Mouse (Mus musculus) monocyte, adult 5-6 weeks (primary cell): ENCODE results near the gene Vps33b. TPM values are rescaled to one million over a fixed set of nuclear protein-coding genes. Genes with fewer than 3 reads are reported as not detected.
"Not testable (repeated sequence)": the region's sequence is repeated elsewhere in the genome, so short reads cannot be mapped to it uniquely, and the experiment has no call there.

ENCODE experiments used
- ATAC-seq: fragments of 153-309, 156-312 bp; replicated peaks from 2 replicates; pipeline ENCODE4 v1.8.0; 2017; ENCODE audit warnings: mild to moderate bottlenecking; ENCODE audit not compliant: low TSS enrichment, insufficient number of reproducible peaks, severe bottlenecking, poor library complexity, low FRiP score
- total RNA-seq: library from RNA; stranded (forward); fragments of 200-1000, 200-491, 200-594 nt; gene quantifications from 3 replicates; pipeline ENCODE4 v1.2.3, GENCODE M21; 2017

Vps33b gene
- total RNA-seq, 1 experiment from 2014 or later = 35.8 TPM

DNA sequence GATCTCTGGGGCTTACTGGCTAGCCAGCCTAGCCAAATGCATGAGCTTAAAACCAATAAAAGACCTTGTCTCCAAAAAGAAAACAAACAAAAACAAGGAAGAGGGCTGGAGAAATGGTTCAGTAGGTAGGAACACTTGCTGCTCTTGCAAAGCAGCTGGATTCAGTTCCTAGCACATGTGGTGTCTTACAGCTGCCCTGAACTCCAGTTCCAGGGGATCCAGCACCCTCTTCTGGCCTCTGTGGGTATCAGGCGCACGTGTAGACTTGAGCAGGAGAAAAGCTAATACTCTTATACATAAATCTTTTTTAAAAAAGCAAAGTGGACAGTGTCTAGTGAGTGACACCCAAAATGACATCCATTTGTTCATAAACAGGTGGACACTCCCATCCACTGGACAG lies 32.1 kb downstream of the Vps33b start:
- no peak for ATAC-seq

DNA sequence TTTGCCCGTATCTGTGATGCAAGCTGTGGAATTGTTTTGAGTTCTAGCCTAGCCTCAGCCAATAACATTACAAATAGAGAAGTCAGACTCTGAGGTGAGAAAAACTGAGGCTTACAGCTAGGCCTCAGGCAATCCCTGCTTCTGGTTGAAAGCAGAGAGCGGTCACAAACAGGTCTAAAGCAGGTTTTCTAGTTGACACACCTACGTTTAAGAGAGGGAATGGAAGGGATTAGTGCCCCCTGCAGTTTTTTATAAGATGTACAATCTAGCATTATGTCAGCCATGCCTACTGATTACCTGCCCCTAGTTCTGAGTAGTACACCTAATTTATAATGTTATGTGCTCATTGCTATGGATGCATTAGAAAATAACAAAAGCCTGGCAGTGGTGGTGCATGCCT lies 38.3 kb downstream of the Vps33b start:
- ATAC-seq = no peak

DNA sequence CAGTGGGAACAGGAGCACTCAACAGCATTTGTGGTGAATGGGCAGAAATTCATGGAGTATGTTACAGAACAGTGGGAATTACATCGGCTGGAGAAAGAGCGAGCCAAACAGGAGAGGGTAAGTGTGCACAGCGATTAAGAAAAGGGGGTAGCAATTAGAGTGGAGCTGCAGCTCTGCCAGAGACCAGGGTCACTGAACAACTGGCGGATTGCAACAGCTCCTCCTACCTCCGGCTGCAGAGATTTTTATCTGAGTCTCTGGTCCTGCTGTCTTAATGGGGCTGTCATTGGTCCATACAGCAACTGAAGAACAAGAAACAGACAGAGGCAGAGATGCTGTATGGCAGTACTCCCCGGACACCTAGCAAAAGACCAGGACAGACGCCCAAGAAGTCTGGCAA lies 41.3 kb downstream of the Vps33b start:
- ATAC-seq = no peak

DNA sequence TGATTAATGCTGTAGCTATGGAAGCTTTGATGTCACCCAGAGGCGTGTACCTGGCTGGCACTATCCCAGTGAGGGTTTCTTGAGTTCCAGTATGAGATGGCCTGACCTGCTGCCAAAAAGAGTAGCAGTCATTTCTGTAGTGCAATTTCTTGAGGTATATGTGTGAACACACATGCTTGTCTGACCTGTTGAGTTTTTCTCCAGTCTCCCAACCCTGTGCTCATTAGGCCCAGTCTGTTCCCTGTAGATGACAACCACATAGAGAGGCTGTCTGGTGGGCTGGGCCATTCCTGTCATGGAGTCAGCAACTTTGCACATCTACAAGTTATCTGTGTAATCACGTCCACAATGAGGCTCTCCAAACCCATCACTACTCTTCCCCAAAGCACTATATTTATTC lies 46.3 kb downstream of the Vps33b start:
- ATAC-seq = no peak

DNA sequence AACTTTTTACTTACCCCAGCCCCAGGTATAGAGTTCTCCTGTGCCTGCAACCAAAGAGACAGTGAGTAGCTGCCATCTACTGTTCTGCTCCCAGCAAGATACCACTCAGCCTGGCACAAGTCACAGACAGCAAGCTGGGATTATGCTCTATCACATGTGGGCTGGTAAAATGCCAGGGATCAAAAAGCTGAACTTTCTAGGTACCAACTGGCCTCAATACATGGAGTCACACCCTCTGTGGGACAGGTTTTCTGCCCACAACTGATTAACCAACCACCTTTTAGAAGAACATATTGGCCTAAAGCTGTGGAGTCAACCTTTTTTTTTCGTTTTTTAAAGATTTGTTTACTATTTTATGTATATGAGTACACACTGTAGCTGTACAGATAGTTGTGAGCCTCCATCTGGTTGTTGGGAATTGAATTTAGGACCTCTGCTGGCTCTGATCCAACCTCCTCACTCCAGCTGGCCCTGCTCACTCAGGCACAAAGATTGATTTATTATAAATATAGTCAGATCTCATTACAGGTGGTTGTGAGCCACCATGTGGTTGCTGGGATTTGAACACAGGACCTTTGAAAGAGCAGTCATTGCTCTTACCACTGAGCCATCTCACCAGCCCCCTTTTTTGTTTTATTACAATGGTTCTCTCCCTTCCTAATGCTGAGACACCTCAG lies 48.1 kb downstream of the Vps33b start:
- ATAC-seq = no peak

DNA sequence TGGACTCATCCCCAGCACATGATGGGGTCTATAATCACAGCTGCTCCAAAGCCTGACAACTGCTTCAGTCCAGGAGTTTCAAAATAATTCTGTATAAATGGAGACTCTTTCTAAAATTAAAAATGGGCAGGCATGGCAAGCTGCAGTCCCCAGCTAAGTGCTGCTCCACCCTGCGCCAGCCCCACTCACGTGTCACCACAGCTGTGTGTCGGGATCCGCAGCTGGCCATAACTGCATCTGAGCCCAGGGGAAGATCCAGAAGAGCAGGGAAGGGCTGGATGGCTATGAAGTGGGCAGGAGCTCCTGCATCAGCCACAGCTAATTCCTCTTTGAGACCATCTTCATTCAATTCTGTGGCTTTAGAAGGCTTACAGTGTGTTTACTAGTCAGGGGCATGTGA lies 49.2 kb downstream of the Vps33b start:
- no peak for ATAC-seq

DNA sequence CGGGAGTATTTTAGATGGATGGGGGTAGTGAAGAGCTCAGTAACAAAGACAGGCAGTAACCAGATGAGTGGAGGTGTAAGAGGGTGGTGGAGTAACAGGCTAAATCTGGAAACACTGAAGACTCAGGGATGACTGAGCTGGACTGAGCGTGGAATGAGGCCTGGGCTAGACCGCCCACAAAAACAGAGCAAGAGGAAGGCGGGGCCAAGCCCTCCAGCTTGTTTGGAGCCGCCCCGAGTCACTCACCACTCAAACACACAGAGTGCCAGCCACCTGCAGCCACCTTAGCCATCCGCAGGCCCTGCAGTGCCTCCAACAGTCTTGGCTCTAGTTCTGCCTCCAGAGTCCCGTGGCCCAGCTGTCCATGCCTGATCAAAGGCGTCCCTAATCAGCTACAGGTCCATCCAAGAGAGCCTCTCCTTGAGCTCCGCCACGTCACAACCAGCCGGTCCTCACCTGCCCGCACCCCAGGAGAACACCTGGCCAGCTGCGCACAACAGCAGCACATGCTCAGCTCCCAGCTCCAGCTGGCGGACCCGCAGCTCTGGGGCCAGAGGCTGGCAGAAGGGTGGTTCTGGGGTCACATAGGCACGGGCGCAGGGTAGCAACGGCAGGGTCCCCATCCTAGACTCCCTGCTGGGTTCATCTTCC lies 50.5 kb downstream of the Vps33b start:
- no peak for ATAC-seq

DNA sequence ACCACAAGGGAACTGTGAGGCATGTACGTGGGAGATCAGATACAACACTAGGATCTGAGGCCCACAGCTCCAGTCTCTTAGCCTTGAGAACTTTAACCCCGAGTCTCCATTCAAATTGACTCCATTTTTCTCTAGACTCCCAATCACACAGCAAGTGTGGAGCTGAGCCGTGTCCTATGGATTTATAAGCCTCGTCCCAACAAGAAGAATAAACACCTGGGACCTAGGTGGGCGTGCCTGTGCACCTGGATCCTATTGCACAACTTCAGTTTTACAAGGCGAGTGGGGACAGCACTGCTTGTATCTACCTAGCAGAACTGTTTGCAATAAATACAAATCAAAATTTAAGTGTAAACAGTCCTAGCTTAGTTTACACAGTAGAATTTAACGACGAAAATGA lies 53.9 kb downstream of the Vps33b start:
- ATAC-seq = no peak

DNA sequence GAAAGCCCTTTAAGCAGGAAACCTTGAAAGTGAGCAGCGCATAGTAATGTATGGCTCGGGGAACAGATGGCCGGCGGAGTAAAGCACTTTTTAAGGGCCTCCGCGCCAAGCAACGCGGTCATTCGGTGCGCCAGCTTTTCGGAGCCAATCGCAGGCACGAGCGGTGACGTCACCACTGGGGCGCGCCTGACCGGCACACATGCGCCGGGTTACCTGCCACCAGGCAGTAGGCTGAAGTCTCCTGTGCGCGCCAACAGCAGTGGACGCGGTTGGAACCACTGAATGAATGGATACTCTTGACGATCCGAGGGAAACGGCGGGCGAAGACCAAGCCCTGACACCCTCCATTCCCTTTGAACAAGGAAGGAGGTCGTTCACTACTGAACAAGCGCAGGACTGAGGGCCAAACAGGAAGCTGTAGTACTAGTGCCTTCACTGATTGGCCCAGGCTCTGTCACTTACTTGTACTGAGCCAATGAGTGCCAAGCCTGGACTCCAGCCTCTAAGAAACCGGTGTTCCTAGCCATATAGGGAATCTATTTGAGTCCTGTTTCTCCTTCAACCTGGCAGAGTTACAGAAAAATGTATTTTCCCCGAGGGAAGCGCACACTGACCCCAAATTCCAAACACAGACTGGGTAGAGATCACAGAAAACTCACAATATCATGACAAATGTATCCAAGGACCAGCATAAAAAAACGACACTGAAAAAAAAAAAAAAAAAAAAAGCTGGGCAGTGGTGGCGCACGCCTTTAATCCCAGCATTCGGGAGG lies 54.8 kb downstream of the Vps33b start, which contains the start of gene Rccd1:
Gene Rccd1 (minus strand): TSS at position 412 of the 773 bp plus-strand sequence.
- ATAC-seq = peak; percentile 91

DNA sequence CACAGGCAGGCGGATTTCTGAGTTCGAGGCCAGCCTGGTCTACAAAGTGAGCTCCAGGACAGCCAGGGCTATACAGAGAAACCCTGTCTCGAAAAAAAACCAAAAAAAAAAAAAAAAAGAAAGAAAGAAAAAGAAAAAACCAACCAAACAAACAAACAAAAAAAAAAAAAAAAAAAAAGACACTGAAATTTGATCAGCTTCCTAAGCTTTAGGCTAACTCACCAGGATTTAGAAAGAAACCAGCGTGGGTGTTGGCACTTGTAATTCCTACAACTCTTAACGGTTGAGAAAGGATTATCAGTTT lies 55.3 kb downstream of the Vps33b start:
- not testable (repeated sequence) for ATAC-seq

DNA sequence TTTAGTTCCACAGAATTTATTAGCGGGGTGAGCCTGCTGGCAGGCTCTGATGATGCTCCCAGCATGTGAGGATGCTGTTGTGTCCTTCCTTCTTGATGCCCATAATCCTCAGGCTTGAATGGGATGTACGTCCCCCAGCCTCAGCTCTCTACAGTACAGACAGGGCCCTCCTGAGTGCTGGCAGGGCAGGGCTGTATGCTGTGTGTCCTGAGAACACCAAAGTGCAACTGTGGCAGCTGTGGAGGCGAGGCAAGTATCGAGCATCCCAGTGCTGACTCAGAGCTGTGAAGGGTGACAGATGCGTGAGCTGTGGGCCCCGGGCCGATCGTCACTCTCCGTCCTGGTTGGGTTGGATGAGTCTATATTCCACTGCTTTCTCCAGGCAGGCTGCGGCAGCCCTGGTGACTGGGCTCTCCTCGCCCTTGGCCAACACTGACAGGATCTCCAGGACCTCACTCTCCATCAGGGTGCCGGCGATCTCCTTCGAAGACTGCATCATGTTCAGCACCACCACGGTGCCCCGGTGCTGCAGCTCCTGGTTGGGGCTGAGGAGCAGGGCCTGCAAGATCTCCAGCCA lies 55.9 kb downstream of the Vps33b start:
- ATAC-seq = no peak

DNA sequence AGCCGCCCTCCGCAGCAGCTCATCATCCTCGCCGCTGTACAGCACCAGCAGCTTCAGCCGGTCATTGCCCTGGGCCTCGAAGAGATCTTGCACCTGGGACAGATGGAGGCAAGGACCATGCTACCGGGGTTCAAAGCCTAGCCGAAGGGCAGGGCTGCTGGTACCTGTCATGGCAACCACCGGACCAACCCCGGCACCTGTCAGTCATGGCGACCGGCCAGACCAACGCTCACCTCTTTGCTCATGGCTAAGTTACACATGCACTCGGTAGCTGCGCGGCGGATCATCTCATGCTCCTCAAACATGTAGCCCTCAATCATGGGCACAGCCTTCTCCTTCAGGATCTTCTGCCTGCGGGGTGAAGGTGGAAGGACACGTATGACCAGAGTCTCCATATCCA lies 56.6 kb downstream of the Vps33b start:
- ATAC-seq = no peak

DNA sequence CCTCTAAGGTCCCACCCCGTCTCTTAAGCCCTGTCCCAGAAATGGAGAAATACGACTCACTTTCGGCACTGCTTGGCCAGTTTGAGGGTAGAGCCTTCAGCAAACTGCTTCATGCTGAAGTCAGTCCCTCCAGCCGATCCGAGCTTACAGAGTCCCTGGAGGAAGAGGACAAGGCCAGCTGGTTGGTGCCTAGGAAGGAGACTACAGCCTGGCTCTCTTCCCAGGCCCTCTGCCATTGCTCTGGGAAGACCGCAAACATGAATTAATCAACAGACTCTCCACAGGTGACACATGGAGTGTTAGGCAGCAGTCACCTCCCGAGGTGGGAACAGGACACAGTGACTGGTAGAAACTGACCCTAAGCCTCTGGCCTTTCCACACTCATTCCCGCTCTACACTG lies 60.8 kb downstream of the Vps33b start:
- ATAC-seq = no peak

DNA sequence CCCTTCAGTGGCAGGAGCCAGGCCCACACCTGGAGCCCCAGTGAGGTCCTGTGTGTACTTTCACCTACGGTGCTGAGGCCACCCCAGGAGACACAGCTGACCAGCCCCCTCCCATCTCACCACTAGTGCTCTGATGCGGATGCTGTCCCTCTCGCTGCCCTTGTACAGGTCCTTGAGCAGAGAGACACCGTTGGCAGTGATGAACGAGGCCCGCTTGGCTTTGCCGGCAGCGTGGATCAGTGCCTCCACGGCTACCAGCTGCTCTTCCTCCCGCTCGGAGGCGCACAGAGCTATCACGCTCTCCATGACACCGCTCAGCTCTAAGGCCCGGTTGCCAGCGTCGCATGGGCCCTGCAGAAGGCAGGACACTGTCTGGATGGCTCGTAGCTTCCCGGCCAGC lies 62.0 kb downstream of the Vps33b start:
- ATAC-seq = no peak

DNA sequence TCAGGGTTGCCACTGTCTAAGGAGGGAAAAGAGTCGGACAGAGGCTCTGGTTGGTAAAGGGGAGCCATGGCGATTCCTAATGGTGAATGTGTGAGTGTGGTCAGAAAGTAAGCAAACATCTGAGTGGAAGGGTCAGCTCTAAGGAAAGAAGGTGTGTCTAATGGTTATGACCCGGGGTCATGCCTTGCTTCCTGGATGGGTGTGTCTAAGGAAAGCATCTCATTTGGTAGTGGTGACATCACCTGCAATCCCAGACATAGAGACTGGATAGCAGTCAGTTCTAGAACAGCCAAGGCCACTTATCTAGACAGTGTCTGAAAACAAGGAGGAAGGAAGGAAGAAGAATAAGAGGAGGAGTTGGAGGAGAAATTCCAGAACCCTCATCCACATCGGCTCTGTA lies 65.4 kb downstream of the Vps33b start:
- no peak for ATAC-seq

DNA sequence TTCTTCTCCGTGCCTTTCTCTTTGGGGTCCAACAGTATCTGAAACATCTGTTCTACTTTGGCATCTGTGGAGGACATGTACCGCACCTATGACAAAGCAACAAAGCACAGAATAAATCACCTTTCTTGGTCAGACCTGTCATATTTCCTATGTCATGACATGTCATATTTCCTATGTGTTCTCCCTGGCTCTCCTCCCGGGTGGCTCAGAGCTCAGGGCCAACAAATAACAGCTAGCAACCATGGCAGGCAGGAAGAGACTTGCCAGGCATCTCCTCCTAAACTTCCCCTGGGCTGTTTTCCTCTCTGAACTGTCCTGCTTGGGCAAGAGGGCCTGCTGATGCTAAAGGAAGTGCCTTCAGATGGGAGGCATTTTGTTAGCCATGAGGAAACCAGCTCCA lies 67.5 kb downstream of the Vps33b start:
- no peak for ATAC-seq

DNA sequence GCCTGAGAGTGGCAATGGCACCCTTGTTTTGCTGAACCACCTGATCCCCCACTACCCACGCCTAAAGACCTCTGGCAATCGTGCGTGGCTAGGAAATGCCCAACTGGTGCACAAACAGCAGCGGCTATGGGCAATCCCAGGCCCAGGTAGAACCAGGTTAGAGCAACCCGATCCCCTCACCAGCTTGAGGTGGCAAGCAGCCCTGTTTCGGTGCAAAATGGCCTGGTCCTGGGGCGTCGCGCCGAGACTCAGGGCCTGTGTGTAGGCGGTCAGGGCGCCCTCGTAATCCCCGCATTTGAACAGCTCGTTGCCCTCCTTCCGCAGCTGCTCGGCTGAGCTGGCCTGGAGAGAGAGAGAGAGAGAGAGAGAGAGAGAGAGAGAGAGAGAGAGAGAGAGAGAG lies 69.9 kb downstream of the Vps33b start:
- no peak for ATAC-seq

DNA sequence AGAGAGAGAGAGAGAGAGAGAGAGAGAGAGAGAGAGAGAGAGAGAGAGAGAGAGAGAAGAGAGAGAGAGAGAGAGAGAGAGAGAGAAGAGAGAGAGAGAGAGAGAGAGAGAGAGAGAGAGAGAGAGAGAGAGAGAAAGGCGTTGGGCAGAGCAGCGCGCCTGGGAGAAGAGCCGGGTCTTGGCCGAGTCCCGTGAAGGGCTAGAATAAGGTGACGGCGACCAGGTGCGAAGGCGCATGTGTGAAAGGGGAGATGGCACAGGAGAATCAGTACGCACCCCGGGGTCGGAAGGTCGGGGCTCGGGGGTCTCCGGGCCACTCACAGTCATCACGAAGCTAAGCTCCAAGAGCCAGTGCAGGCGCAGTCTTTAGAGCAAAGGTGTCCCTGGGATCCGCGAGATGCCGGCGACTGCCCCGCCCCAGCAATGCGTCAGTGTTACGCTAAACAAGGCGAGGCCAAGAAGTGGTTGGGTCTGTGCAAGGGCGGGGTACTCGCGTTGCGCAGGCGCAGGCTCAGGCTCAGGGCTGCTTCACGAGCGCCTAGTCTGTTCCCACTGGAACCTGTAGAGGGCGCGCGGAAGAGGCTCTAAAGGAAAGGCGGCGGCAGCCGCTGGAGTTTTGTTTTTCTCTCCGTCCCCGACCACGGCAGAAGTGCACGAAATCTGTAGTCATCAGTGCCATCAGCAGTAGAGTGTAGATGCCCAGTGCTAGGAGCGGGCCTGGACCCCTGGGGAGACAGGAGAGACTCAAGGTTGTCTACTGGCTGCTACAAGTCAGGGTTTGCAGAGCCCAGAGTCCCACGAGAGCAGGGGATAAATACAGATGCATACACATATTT lies 70.6 kb downstream of the Vps33b start:
- ATAC-seq = peak; percentile 87

DNA sequence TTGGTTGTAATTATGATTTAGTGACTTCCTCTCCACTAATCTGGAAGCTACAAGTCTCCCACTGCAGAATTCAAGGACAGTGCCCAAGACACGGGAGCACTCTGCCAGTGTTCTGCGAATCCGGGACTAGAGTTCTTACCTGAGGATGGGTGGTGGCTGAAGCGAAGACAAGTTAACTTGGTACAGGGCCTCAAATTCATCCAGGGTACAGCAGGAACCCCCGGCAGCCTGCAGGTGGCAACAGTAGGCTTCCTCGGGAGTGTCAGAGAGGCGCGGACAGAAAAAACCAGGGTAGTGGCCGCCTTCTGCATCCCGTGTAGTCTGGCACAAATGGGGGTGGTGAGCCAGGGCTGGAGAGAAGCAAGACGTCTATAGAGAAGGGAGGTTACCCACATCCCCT lies 71.3 kb downstream of the Vps33b start, which contains the start of gene Unc45a:
Gene Unc45a (minus strand): TSS at position 213 of the 400 bp plus-strand sequence.
- peak; percentile 53 for ATAC-seq
